Mouse (Mus musculus): ENCODE data around the gene Gtpbp1.

DNA sequence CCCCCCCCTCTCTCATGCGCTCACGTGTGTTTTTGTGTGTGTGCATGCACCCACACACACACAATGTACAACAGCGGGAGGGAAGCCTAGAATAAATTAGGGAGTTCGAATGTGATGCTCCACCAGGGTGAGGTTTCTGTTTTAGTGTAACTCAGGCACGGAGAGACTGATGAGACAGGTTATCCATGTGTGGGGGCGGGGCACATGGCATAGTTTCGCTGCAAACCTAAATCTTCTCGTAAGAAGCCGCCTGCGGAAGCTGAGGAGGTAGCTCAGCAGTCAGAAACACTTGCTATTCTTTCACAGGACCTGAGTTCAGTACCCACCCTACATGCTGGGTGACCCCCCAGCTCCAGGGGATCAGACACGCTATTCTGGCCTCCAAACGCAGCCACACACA is 42.5 kb upstream of the Gtpbp1 start:
- TF ChIP-seq CTCF (IDR thresholded peaks at IDR 0.05; ENCODE audit: low read depth, low read length) (no peak), POLR2A (IDR thresholded peaks at IDR 0.05; ENCODE audit: extremely low read depth, insufficient read depth, low read length) (no peak)
